Mouse (Mus musculus) MEL (cell line): ENCODE data around the gene Rspo4.

ENCODE experiments used
- CTCF ChIP-seq, 3 experiments: IDR thresholded peaks in 2 of 3; conservative IDR thresholded peaks in 1 of 3; 2 replicates each; pipeline ENCODE4 v1.5.1; 2011 to 2012; ENCODE audit warnings: low read length in 3 of 3, low read depth in 2 of 3, mild to moderate bottlenecking in 2 of 3, improper control_type of control experiment in 1 of 3, inconsistent platforms in 1 of 3, mixed read lengths in 1 of 3, moderate library complexity in 1 of 3; ENCODE audit not compliant: control insufficient read depth in 1 of 3, insufficient read depth in 1 of 3, poor library complexity in 1 of 3, severe bottlenecking in 1 of 3
- EP300 ChIP-seq, 2 experiments: IDR thresholded peaks; 2 replicates each; pipeline ENCODE4 v1.6.1; 2011; ENCODE audit warnings: improper control_type of control experiment in 2 of 2, low read length in 2 of 2, low read depth in 1 of 2, mild to moderate bottlenecking in 1 of 2
- KAT2A ChIP-seq: conservative IDR thresholded peaks from 2 replicates; pipeline ENCODE4 v1.6.1; 2012; ENCODE audit warnings: low read depth, low read length, improper control_type of control experiment, inconsistent platforms

DNA sequence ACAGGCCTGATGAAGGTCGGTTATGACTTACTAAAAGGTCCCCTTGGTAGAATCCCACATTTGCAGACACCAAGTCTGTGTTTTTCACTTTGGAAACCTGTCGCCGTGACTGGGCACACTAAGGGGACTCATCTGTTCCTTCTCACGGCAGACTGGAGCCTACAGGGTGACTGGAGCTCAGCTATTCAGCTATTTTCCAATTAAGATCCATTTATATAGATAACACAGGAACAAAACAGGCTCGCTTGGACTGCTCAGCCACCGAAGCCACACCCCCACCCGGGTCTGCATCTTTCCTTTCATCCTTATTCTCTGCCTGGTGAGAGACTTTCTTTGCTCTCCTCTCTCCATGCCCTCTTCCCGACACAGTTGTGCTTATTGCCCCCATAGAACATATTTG lies 78.3 kb downstream of the Rspo4 start:
- TF ChIP-seq KAT2A (no peak), EP300 (IDR thresholded peaks at IDR 0.05; ENCODE audit: low read depth in 1 of 2, low read length in 2 of 2) (no peak), CTCF (IDR thresholded peaks at IDR 0.05 in 2 of 3, conservative IDR thresholded peaks at IDR 0.05 in 1 of 3; ENCODE audit: control insufficient read depth in 1 of 3, insufficient read depth in 1 of 3, low read depth in 2 of 3, low read length in 3 of 3, poor library complexity in 1 of 3, severe bottlenecking in 1 of 3) (no peak)
